Mouse (Mus musculus) intestine, postnatal 0 days (tissue): ENCODE measurements around the gene Evpl. TPM values are rescaled to one million over a fixed set of nuclear protein-coding genes. Genes with fewer than 3 reads are reported as not detected.
A peak's percentile ranks its signal among the peaks of the same experiment; 100 is the strongest.
"Not testable (repeated sequence)": the region's sequence is repeated elsewhere in the genome, so short reads cannot be mapped to it uniquely, and the experiment has no call there.

Experiments
- ATAC-seq: fragments of 200-750 bp; cut with Nextera tagmentation; 2 replicates; pipeline ENCODE4 v1.8.0; 2017; ENCODE audit warnings: mild to moderate bottlenecking, moderate TSS enrichment, moderate library complexity
- H3K27ac ChIP-seq: fragments of 300-500 bp; sonication (generic); 2 replicates; pipeline ENCODE4 v1.5.1; 2014; ENCODE audit warnings: mild to moderate bottlenecking, low read depth, low read length, moderate library complexity
- H3K27me3 ChIP-seq: fragments of 300-500 bp; sonication (generic); replicated peaks from 2 replicates; pipeline ENCODE4 v1.6.1; 2014; ENCODE audit warnings: low read length, mixed read lengths; ENCODE audit not compliant: control insufficient read depth, insufficient read depth
- H3K36me3 ChIP-seq: fragments of 300-500 bp; sonication (generic); 2 replicates; pipeline ENCODE4 v1.6.1; 2014; ENCODE audit warnings: mild to moderate bottlenecking, moderate library complexity; ENCODE audit not compliant: control insufficient read depth, insufficient read depth
- H3K4me1 ChIP-seq: fragments of 300-500 bp; sonication (generic); replicated peaks from 2 replicates; pipeline ENCODE4 v1.6.1; 2014; ENCODE audit warnings: antibody characterized with exemption, low read length, mixed read lengths; ENCODE audit not compliant: control insufficient read depth, insufficient read depth
- H3K4me2 ChIP-seq: fragments of 300-500 bp; sonication (generic); replicated peaks from 2 replicates; pipeline ENCODE4 v1.6.1; 2014; ENCODE audit warnings: low read depth, mild to moderate bottlenecking, moderate library complexity
- H3K4me3 ChIP-seq: fragments of 300-500 bp; sonication (generic); 2 replicates; pipeline ENCODE4 v1.5.1; 2014; ENCODE audit warnings: low read depth, low read length
- H3K9ac ChIP-seq: fragments of 300-500 bp; sonication (generic); 2 replicates; pipeline ENCODE4 v1.6.1; 2014; ENCODE audit warnings: mild to moderate bottlenecking, low read depth, low read length
- H3K9me3 ChIP-seq: fragments of 300-500 bp; sonication (generic); 2 replicates; pipeline ENCODE4 v1.6.1; 2016; ENCODE audit warnings: mixed run types; ENCODE audit not compliant: control insufficient read depth
- CTCF ChIP-seq: sonication (generic); IDR thresholded peaks from 2 replicates; pipeline ENCODE4 v1.5.1; 2016; ENCODE audit warnings: low read depth, mild to moderate bottlenecking, control low read depth, antibody characterized with exemption, moderate library complexity
- WGBS: fragments of 180-500 bp; shearing (Covaris S2); extraction: QIAGEN DNeasy Blood & Tissue Kit; methylation state at CpG from one replicate; pipeline ENCODE4 v1.1.7; 2014; 5-methylcytosine and 5-hydroxymethylcytosine counted together
- polyA plus RNA-seq: library from polyadenylated mRNA; unstranded; fragments of >200 nt; fragmentation: Nextera tagmentation; extraction: Ambion mirVana; gene quantifications from 2 replicates; pipeline ENCODE4 v1.2.1, GENCODE M21; 2015

Gene Evpl
- polyA plus RNA-seq, 1 experiment from 2014 or later: 1.2 TPM

DNA sequence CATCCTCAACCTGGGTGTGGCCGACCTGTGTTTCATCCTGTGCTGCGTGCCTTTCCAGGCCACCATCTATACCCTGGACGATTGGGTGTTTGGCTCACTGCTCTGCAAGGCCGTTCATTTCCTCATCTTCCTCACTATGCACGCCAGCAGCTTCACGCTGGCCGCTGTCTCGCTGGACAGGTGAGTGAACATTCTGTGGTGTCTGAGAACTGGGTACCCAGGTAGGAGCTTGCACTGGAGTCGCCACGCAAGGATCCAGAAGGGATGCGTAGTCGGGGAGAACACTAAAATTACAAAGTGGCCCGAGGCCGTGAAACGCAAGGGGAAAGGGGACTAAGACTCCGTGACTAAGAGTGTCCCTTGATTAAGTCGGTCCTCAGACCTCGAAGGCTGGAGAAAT lies 43.8 kb upstream of the Evpl start:
- Histone ChIP-seq H3K4me1 (no peaks in the 10 kb centered on the region), H3K9me3 (no peaks in the 10 kb centered on the region), H3K9ac (peak overlapping the region; percentile 11; the same call in 1 of the 2 replicates), H3K4me2 (peak overlapping the region; percentile 63), H3K4me3 (peak overlapping the region; percentile 38), H3K36me3 (no peaks in the 10 kb centered on the region; the same call in 1 of the 2 replicates), H3K27ac (no peak overlapping the region), H3K27me3 (peaks cover 52% of the 10 kb centered on the region)
- WGBS: 2% methylated on average over 18 of the region's 18 CpGs
- ATAC-seq: no peak
- no peak for TF ChIP-seq CTCF

DNA sequence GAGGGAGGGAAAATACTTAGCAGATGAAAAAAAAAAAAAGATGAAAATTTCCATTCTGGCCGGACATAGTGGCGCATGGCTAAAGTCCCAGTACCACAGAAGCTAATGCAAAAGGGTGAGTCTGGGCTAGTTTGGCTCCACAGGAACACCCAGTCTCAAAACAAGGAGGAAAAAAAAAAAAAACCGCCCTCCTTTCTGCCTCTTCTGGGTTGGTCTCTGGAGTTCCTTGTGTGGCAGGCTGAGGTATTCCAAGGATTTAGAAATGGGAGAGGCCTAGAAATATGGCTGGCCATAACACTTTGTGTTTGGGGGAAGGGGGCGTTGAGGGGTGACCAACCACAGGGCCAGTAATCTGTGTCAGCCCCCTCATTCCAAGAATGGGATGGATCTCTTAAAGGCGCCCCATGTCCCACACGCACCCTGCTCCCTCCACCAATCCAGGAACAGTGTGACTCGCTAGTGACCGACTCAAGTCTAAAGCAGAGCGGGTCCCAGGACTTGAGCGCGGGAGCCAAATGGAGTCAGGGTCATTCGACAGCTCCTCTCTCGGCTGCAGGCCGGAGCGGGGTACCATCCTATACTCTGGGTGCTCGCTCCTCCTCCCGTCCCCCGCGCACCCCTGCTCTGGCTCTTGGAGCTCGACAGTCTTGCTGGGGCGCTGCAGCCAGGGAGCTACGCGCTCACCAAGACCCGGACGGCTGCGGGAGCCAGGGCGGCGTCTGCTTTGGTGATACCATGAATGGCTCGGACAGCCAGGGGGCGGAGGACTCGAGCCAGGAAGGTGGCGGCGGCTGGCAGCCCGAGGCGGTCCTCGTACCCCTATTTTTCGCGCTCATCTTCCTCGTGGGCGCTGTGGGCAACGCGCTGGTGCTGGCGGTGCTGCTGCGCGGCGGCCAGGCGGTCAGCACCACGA lies 43.1 kb upstream of the Evpl start, which contains the start of gene Galr2:
Gene Galr2 (plus strand): TSS at position 189 of the 913 bp plus-strand sequence.
- peak within 1 kb of the TSS; percentile 11; the same call in 1 of the 2 replicates for H3K9ac ChIP-seq
- WGBS: 7% methylated on average over 48 of the region's 48 CpGs

GRCm38 (mm10) chr11:116277184-116277583 lies 39.3 kb upstream of the Evpl start:
- not testable (repeated sequence) for H3K9ac ChIP-seq, H3K4me1 ChIP-seq, H3K27ac ChIP-seq, H3K4me3 ChIP-seq, H3K36me3 ChIP-seq, H3K9me3 ChIP-seq, ATAC-seq, H3K4me2 ChIP-seq
- H3K27me3 ChIP-seq: peaks cover 23% of the 10 kb centered on the region
- WGBS: 81% methylated on average over 1 of the region's 1 CpGs

More for the DNA sequence above, 43.1 kb upstream of the Evpl start, which contains the start of gene Galr2:
- no peak within 1 kb of the TSS for H3K27ac ChIP-seq
- H3K4me1 ChIP-seq: no peaks in the 10 kb centered on the region
- peak; percentile 28; the same call in 1 of the 2 replicates for TF ChIP-seq CTCF
- ATAC-seq: peak; percentile 21; the same call in 1 of the 2 replicates
- H3K4me3 ChIP-seq: peak within 1 kb of the TSS; percentile 38
- H3K36me3 ChIP-seq: no peaks in the 10 kb centered on the region; the same call in 1 of the 2 replicates
- H3K9me3 ChIP-seq: no peaks in the 10 kb centered on the region
- peak within 1 kb of the TSS; percentile 63 for H3K4me2 ChIP-seq
- peaks cover 52% of the 10 kb centered on the region for H3K27me3 ChIP-seq

GRCm38 (mm10) chr11:116274045-116274666 lies 36.3 kb upstream of the Evpl start, which contains the start of gene Srp68:
Srp68 (minus strand) TSS chr11:116274217.
- Histone ChIP-seq H3K9ac (peak within 1 kb of the TSS; percentile 94), H3K4me3 (peak within 1 kb of the TSS; percentile 86), H3K9me3 (no peaks in the 10 kb centered on the region), H3K27me3 (no peaks in the 10 kb centered on the region), H3K27ac (peak within 1 kb of the TSS; percentile 80), H3K36me3 (peaks cover 21% of the 10 kb centered on the region; the same call in 1 of the 2 replicates), H3K4me2 (peak within 1 kb of the TSS; percentile 89), H3K4me1 (0 out of 2 replicates have a peak, but pooled peaks cover 4% of the 10 kb centered on the region)
- 1% methylated on average over 32 of the region's 32 CpGs for WGBS
- peak; percentile 44 for TF ChIP-seq CTCF
- ATAC-seq: peak; percentile 93

- peak overlapping the region; percentile 94 for H3K9ac ChIP-seq
- 0 out of 2 replicates have a peak, but pooled peaks cover 4% of the 10 kb centered on the region for H3K4me1 ChIP-seq
- TF ChIP-seq CTCF: no peak
- peak overlapping the region; percentile 80 for H3K27ac ChIP-seq
- 0% methylated on average over 39 of the region's 39 CpGs for WGBS
- H3K27me3 ChIP-seq: no peaks in the 10 kb centered on the region
- peak overlapping the region; percentile 86 for H3K4me3 ChIP-seq
- H3K4me2 ChIP-seq: peak overlapping the region; percentile 89
- no peaks in the 10 kb centered on the region for H3K9me3 ChIP-seq
- ATAC-seq: 0 out of 2 replicates have a peak, but pooled peaks have one; percentile 25
- peaks cover 25% of the 10 kb centered on the region; the same call in 1 of the 2 replicates for H3K36me3 ChIP-seq
Measured at GRCm38 (mm10) chr11:116273469-116274044, 35.7 kb upstream of the Evpl start.
